Mouse (Mus musculus): ENCODE data around the gene Fuk. TPM values are rescaled to one million over a fixed set of nuclear protein-coding genes. Genes with fewer than 3 reads are reported as not detected.

Gene Fuk
- polyA plus RNA-seq, 1 experiment: 3.3 TPM

DNA sequence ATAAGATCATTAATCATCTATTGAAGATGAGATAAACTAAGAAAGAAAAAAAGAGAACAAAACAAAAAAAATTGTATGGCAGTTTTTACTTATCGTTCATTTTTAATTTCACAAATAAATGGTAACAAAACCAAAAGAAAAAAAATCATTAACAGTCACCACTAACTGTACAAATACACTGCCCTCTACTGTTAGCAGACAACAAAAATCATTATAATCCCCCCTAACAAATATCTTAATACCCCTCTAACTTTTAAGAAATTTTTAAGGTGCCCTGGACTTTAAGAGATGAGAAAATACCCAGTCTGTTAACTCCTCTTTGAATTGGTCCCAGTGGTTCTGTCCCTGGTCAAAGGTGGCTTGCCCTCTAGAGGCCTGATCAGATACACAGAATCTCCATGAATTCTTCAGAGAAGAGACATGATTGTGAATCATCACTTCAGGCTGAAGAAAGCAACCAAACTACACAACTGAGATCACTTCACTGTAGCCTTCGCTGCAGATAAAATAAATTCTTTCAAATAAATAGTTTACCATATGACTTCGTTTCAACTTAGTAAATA lies 60.2 kb downstream of the Fuk start:
- H3K4me1 ChIP-seq: peaks cover 34% of the 10 kb centered on the region
- no peak for TF ChIP-seq GATA1 (IDR thresholded peaks at IDR 0.05; ENCODE audit: borderline replicate concordance, low read length)
- no peak for TF ChIP-seq FLI1 (IDR thresholded peaks at IDR 0.05; ENCODE audit: low read length)
- no peaks in the 10 kb centered on the region for H3K27me3 ChIP-seq (replicated peaks)

More for the DNA sequence above, 60.2 kb downstream of the Fuk start:
- peaks cover 76% of the 10 kb centered on the region for H3K36me3 ChIP-seq (replicated peaks; ENCODE audit: low read length)
- H3K4me3 ChIP-seq (replicated peaks): no peak overlapping the region
- no peaks in the 10 kb centered on the region for H3K9me3 ChIP-seq

Other genes with a start within 250 kb of the Fuk start
- gene Mtss1l, start 181.0 kb downstream of the Fuk start, polyA plus RNA-seq (2012; ENCODE audit: insufficient read depth, low replicate concordance): 149 and 562 TPM in 2 replicates
- gene Il34, start 96.6 kb downstream of the Fuk start, polyA plus RNA-seq (2012; ENCODE audit: insufficient read depth, low replicate concordance): 3.7 and 20.1 TPM in 2 replicates
- 0.61 and 14.0 TPM in 2 replicates for gene Cog4, start 55.9 kb downstream of the Fuk start, polyA plus RNA-seq (2012; ENCODE audit: insufficient read depth, low replicate concordance)
- gene Sf3b3, start 55.7 kb downstream of the Fuk start, polyA plus RNA-seq (2012; ENCODE audit: insufficient read depth, low replicate concordance): 3.4 TPM in 1 of 2 replicates, not detected in the other
- 19.8 and 54.8 TPM in 2 replicates for gene St3gal2, start 17.4 kb upstream of the Fuk start, polyA plus RNA-seq (2012; ENCODE audit: insufficient read depth, low replicate concordance)
- 5.2 and 18.4 TPM in 2 replicates for gene Ddx19a, start 95.3 kb upstream of the Fuk start, polyA plus RNA-seq (2012; ENCODE audit: insufficient read depth, low replicate concordance)
- gene Ddx19b, start 129.3 kb upstream of the Fuk start, polyA plus RNA-seq (2012; ENCODE audit: insufficient read depth, low replicate concordance): 1.1 TPM in 1 of 2 replicates, not detected in the other
- gene Aars, start 130.7 kb upstream of the Fuk start, polyA plus RNA-seq (2012; ENCODE audit: insufficient read depth, low replicate concordance): 29.9 and 34.3 TPM in 2 replicates
- 17.8 and 46.3 TPM in 2 replicates for gene Exosc6, start 153.9 kb upstream of the Fuk start, polyA plus RNA-seq (2012; ENCODE audit: insufficient read depth, low replicate concordance)
- gene Clec18a, start 189.9 kb upstream of the Fuk start, polyA plus RNA-seq (2012; ENCODE audit: insufficient read depth, low replicate concordance): not detected in 2 replicates
- gene Pdpr, start 192.1 kb upstream of the Fuk start, polyA plus RNA-seq (2012; ENCODE audit: insufficient read depth, low replicate concordance): 0.89 and 1.00 TPM in 2 replicates